Mouse (Mus musculus) cerebellum, adult (tissue): ENCODE results near the gene Heyl.
"Not testable (repeated sequence)": the region's sequence is repeated elsewhere in the genome, so short reads cannot be mapped to it uniquely, and the experiment has no call there.

Source experiments
- ATAC-seq: cut with Nextera tagmentation; 2 replicates; pipeline ENCODE4 v1.9.2; 2017; ENCODE audit warnings: mild to moderate bottlenecking, moderate library complexity, mixed read lengths; ENCODE audit not compliant: insufficient number of reproducible peaks, low FRiP score, low TSS enrichment

The Heyl gene

GRCm38 (mm10) chr4:123229166-123229565 lies 4.2 kb upstream of the Heyl start:
- no peak for ATAC-seq

GRCm38 (mm10) chr4:123232841-123233240 lies 515 bp upstream of the Heyl start:
- ATAC-seq: no peak

- no peak for ATAC-seq
Measured at GRCm38 (mm10) chr4:123235835-123236430, 2.6 kb downstream of the Heyl start.

DNA sequence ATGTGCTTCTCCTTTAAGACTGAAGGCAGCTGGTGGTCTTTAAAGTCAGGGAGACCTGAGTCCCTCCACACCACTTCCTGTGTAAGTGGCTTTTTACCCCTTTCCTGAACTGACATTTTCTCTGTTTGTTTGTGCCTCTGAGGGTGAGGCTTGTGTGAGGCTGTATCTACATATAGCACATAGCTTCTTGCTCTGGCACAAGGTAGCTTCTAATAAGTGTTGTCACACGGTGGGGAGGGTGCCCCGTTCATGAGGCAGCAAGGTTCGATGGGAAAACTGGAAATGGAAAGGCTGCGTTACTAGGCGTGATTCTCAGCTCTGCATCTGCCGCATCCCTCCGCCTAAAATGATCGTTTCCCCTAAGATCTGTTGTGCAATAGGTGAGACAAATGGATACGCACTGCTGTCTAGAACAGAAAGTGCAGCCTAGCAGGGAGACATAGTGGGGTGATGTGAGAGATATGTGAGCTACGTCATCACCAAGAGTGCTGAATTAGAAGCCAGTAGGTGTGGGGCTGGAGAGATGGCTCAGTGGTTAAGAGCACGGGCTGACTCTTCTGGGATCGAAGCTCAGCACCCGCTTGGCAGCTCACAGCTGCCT lies 3.2 kb downstream of the Heyl start:
- ATAC-seq: no peak

DNA sequence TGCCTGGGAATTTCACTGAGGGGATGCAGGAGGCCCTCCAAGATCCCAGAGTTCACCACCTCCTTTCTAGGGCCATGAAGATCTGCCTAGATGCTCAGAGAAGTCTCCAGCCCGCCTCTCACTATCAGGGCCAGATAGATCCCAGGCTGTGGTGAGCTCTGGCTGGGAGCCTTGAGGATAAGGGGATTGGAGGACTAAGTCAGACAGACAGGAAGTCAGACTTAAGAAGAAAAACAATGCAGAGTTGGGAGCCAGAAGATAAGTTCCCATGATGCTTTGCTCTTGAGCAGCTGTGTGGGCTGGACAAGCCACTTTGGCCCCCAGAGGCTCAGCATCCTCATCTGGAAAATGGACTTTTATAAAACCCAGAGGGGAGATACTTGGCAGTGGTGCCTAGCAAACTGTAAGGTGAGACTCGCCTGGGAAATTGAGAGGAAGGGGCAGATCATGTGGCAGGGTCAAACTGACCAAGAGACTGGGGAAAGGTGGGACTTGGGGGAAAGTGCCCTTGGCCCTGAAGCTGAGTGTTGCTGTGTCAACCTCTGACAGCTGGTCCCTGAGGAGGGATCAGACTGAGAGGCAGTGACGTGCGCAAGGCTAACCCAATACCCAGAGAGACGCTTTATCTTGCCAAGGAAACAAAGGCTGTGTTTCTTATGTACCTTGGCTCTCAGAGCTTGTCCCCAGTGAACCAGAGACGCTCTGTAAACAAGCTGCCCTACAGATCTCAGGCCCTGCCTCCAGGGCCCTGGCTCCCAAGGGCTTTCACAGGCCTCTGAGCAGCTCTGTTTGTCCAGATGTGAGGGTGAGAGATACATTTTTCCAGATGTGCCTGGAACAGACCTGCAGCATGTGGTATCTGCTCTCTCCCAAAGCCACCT lies 4.3 kb downstream of the Heyl start:
- no peak for ATAC-seq

GRCm38 (mm10) chr4:123239361-123240203 lies 6.2 kb downstream of the Heyl start:
- no peak for ATAC-seq

DNA sequence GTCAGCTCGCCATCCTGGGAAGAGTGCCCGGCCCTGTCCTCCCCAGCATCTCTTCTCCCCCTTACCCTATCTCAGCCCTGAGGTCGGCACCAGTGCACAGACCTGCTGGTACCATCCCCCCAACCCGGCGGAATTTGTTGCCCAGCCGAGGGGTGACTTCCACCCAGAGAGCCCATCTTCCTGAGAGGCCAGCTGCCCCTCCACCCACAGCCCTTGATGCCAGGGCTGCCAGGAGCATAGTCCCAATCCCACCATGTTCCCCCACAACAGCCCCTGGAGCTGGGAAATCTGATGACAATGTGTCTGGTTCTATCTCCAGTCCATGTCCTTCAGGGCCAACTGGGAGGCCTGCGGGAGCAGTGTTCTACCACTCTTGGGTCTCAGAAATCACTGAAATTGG lies 12.9 kb downstream of the Heyl start:
- no peak for ATAC-seq

- ATAC-seq: no peak
Measured at GRCm38 (mm10) chr4:123246651-123247050, 13.3 kb downstream of the Heyl start.

GRCm38 (mm10) chr4:123247147-123247880 lies 14.0 kb downstream of the Heyl start:
- no peak for ATAC-seq

DNA sequence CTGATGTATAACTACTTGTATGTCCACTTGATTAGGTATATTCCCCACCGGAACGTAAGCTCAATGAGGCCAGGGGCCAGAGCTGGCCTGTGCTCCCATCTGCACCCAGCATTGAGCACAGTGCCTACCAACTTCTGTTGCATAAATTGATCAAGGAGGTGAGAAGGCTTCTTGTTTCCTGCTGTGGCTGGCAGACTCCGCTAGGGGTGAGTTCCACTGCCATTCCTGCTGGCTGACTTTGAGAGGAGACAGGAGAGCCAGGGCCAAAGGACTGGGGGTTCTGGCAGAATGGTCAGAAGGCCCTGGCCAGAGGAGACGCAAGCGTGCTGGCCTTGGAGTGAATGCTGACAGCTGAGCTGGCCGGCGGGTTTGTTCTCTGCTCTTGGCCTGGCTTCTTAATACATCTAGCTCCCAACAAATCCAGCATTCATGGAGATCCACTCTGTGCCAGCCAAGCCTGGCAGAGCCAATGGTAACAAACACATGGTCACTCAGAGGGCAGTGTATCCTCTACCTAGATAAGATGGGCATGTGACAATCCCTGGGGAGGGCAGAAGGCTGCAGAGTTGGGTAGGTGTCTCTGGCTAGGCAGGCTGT lies 15.7 kb downstream of the Heyl start:
- peak; percentile 90 for ATAC-seq

- no peak for ATAC-seq
Measured at GRCm38 (mm10) chr4:123252214-123252613, 18.9 kb downstream of the Heyl start.

GRCm38 (mm10) chr4:123254617-123255016 lies 21.3 kb downstream of the Heyl start:
- peak; percentile 40; the same call in 1 of the 2 replicates for ATAC-seq

GRCm38 (mm10) chr4:123260071-123260746 lies 26.9 kb downstream of the Heyl start:
- ATAC-seq: no peak

GRCm38 (mm10) chr4:123261721-123262401 lies 28.5 kb downstream of the Heyl start, which contains the start of gene Pabpc4:
Gene Pabpc4 (plus strand): TSS chr4:123262351.
- no peak for ATAC-seq

- ATAC-seq: no peak
Measured at GRCm38 (mm10) chr4:123271063-123271462, 37.7 kb downstream of the Heyl start.

DNA sequence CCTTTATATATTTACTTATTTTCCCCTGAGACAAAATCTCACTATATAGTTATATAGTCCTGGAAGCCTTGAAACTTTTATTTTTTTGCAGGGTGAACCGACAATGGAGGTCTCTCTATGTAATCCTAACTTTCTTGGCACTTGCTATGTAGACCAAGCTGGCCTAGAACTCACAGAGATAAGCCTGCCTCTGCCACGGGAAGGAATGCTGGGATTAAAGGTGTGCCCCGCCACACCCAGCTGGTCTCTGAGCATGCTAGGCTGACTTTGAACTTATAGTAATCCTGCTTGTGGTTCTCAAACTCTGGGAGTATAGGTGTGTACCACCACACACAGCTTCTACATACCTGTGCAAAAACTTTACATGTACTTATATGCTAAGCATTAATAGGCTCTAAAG lies 46.8 kb downstream of the Heyl start:
- no peak for ATAC-seq

DNA sequence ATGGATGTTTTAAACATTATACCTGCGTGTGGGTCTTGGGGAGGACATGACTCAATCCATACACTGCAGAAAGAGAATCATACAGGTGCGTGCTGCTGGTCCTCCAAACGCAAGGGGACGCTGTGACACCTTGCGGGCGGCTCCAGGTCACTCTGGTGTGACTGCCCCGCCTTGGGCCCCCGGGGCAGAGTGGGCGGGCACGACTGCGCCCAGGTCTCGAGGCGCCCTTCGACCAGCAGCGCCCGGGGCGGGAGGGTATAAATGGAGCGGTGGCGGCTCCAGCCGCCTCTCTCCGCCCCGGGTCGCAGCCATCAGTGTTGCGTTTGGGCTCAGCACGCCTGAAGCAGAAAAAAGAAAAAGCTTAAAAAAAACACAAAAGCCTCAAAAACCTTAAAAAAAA lies 49.1 kb downstream of the Heyl start:
- peak; percentile 90 for ATAC-seq

DNA sequence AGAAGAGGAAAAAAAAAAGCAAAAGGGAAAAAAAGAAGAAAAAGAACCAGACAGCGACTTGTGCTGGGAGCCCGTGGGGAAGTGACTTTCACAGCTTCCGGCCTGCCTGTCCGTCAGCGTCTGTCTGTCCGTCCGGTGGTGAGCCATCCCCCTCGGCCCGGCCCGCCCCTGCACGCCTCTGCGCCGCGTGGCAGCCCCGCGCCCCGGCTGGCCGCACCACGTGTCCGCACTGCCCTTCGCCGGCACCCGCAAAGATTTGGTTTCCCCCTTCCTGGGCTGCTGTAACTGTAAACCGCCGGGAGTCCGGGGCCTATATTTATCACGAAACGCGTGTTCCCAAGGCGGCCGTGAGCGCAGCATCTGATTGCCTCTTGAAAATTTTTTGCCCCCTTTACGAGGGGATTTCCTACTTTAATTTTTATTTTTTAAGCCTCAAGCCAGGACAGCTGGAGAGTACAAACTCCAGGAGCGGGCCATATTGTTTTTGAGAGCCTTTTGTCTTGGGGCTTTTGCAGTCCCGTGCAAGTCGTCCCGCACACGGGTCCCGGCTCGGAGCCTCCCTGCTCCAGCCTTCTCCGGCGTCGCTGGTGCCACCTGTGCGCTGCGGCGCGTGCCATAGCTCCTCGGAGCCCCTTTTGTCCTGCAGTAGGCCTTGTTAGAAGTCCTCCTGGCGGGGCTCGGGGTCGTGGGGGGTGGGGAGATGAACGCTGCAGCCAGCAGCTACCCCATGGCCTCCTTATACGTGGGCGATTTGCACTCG lies 49.7 kb downstream of the Heyl start:
- ATAC-seq: not testable (repeated sequence)
